Mouse (Mus musculus) ES-Bruce4 (cell line): Measurements from ENCODE around the gene Rmdn3. TPM values are rescaled to one million over a fixed set of nuclear protein-coding genes. Genes with fewer than 3 reads are reported as not detected.

Source experiments
- H3K27ac ChIP-seq: 2 replicates; pipeline ENCODE4 v1.5.1; 2012; ENCODE audit warnings: low read length, inconsistent platforms; ENCODE audit not compliant: insufficient read depth
- H3K27me3 ChIP-seq: 2 replicates; pipeline ENCODE4 v1.6.1; 2012; ENCODE audit warnings: mild to moderate bottlenecking, low read length, inconsistent platforms; ENCODE audit not compliant: control insufficient read depth, poor library complexity, insufficient read depth, severe bottlenecking
- H3K36me3 ChIP-seq: 2 replicates; pipeline ENCODE4 v1.6.1; 2012; ENCODE audit warnings: inconsistent platforms, mild to moderate bottlenecking, low read length, moderate library complexity; ENCODE audit not compliant: control insufficient read depth, poor library complexity, insufficient read depth, severe bottlenecking
- H3K4me1 ChIP-seq: one replicate; pipeline ENCODE4 v1.8.1; 2011; ENCODE audit warnings: low read length; ENCODE audit not compliant: control insufficient read depth, insufficient read depth
- H3K4me3 ChIP-seq: 2 replicates; pipeline ENCODE4 v1.5.1; 2011; ENCODE audit warnings: low read depth, mild to moderate bottlenecking, low read length
- H3K9ac ChIP-seq: 2 replicates; pipeline ENCODE4 v1.6.1; 2012; ENCODE audit warnings: low read depth, mild to moderate bottlenecking, inconsistent platforms; ENCODE audit not compliant: poor library complexity, severe bottlenecking
- H3K9me3 ChIP-seq: replicated peaks from 2 replicates; pipeline ENCODE4 v1.6.1; 2012; ENCODE audit warnings: mild to moderate bottlenecking, low read length, inconsistent platforms; ENCODE audit not compliant: control insufficient read depth, poor library complexity, insufficient read depth, severe bottlenecking
- CTCF ChIP-seq: IDR thresholded peaks from one replicate; pipeline ENCODE4 v1.8.1; 2011; ENCODE audit warnings: low read depth, low read length
- EP300 ChIP-seq: IDR thresholded peaks from 2 replicates; pipeline ENCODE4 v1.6.1; 2011; ENCODE audit warnings: low read depth, low read length; ENCODE audit not compliant: insufficient read depth
- POLR2A ChIP-seq: IDR thresholded peaks from one replicate; pipeline ENCODE4 v1.8.1; 2011; ENCODE audit warnings: low read length; ENCODE audit not compliant: insufficient read depth
- polyA plus RNA-seq: library from polyadenylated mRNA; stranded (reverse); fragments of >200 nt; gene quantifications from 2 replicates; pipeline ENCODE4 v1.2.4, GENCODE M21; 2011; ENCODE audit warnings: low read depth; ENCODE audit not compliant: missing spikeins, insufficient read depth, insufficient read length

Rmdn3 gene
- polyA plus RNA-seq, 1 experiment: 25.4 TPM

GRCm38 (mm10) chr2:119136346-119136898 lies 20.4 kb downstream of the Rmdn3 start:
- Histone ChIP-seq H3K36me3 (peaks cover 63% of the 10 kb centered on the region), H3K27ac (no peak overlapping the region), H3K27me3 (no peaks in the 10 kb centered on the region), H3K4me3 (no peak overlapping the region), H3K4me1 (no peaks in the 10 kb centered on the region), H3K9me3 (no peaks in the 10 kb centered on the region), H3K9ac (no peak overlapping the region)
- no peak for TF ChIP-seq POLR2A
- TF ChIP-seq EP300: no peak
- TF ChIP-seq CTCF: no peak

DNA sequence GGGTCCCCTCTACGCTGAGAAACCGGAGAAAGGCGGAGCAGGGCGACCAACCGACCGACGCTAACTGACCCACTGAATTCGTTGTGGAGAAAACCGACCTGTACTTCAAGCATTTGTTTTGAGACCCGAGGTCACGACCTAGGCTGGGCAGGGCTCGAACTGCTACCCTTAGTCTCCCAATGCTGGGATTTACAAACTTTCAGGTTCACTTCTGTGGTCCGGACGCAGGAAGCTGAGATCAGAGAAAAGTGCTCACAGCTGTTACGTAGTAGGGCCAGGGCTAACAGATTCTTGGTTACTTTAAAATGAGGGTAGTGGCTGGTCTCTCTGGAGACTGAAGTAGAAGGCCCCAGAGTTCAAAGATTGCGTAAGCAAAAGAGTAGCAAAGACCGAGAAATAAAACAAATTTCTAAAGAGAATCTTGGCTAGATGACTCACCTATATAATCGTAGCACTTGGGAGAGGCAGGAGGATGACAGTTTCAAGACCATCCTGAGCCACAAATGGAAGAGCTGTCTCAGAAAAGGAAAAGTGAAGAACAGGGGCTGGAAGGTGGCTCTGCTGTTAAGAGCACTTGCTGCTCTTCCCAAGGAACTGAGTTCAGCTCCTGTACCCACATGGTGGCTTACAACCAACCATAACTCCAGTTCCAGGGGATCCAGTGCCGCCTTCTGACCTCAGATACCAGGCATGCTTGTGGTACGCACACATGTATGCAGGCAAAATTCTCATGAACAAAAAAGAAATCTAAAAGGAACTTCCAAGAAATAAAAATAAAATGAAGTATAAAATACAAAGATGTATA lies 43.5 kb downstream of the Rmdn3 start:
- peak overlapping the region; percentile 43 for H3K27ac ChIP-seq
- H3K4me3 ChIP-seq: peak overlapping the region; percentile 97
- H3K9me3 ChIP-seq: no peaks in the 10 kb centered on the region
- peak overlapping the region; percentile 90 for H3K9ac ChIP-seq
- TF ChIP-seq CTCF (no peak), EP300 (no peak), POLR2A (no peak)
- H3K4me1 ChIP-seq: no peaks in the 10 kb centered on the region
- no peaks in the 10 kb centered on the region for H3K27me3 ChIP-seq
- peaks cover 22% of the 10 kb centered on the region for H3K36me3 ChIP-seq

- no peaks in the 10 kb centered on the region for H3K27me3 ChIP-seq
- H3K36me3 ChIP-seq: peaks cover 15% of the 10 kb centered on the region
- peak within 1 kb of the TSS; percentile 97 for H3K4me3 ChIP-seq
- H3K9ac ChIP-seq: peak within 1 kb of the TSS; percentile 90
- TF ChIP-seq CTCF (no peak), EP300 (no peak), POLR2A (peak; percentile 97)
- no peaks in the 10 kb centered on the region for H3K9me3 ChIP-seq
- H3K4me1 ChIP-seq: no peaks in the 10 kb centered on the region
- peak within 1 kb of the TSS; percentile 90 for H3K27ac ChIP-seq
These were observed 44.3 kb downstream of the Rmdn3 start, which contains the start of gene Rad51 for GRCm38 (mm10) chr2:119112438-119113112. TSS of gene Rad51 (plus strand) at chr2:119112793.

DNA sequence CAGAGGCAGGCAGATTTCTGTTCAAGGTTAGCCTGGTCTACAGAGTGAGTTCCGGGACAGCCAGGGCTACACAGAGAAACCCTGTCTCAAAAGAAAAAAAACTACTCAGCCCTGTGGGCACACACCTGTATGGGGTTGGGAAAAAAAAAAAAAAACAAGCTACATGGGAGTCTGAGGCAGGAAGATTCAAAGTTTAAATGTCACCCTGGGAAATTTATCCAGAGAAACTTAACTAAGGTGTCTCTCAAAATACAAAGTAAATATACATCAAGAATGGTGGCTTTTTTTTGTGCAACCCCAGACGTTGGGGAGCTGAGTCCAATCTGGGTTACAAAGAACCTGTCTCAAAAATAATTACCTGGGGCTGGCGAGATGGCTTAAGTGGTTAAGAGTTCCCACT lies 45.8 kb downstream of the Rmdn3 start:
- Histone ChIP-seq H3K27me3 (no peaks in the 10 kb centered on the region), H3K27ac (no peak overlapping the region), H3K9ac (no peak overlapping the region), H3K4me1 (no peaks in the 10 kb centered on the region), H3K4me3 (no peak overlapping the region), H3K36me3 (peaks cover 6% of the 10 kb centered on the region), H3K9me3 (no peaks in the 10 kb centered on the region)
- TF ChIP-seq POLR2A: no peak

GRCm38 (mm10) chr2:119108554-119108953 lies 48.3 kb downstream of the Rmdn3 start:
- Histone ChIP-seq H3K9me3 (no peaks in the 10 kb centered on the region), H3K4me1 (no peaks in the 10 kb centered on the region), H3K27me3 (no peaks in the 10 kb centered on the region), H3K9ac (no peak overlapping the region), H3K36me3 (peaks cover 6% of the 10 kb centered on the region), H3K27ac (no peak overlapping the region), H3K4me3 (no peak overlapping the region)
- TF ChIP-seq EP300 (no peak), CTCF (no peak), POLR2A (no peak)

- Histone ChIP-seq H3K4me1 (no peaks in the 10 kb centered on the region), H3K9me3 (no peaks in the 10 kb centered on the region), H3K36me3 (peaks cover 14% of the 10 kb centered on the region), H3K4me3 (no peak overlapping the region), H3K27me3 (no peaks in the 10 kb centered on the region), H3K9ac (no peak overlapping the region), H3K27ac (no peak overlapping the region)
- TF ChIP-seq CTCF: no peak
- TF ChIP-seq POLR2A: no peak
- TF ChIP-seq EP300: no peak
These were observed 50.3 kb downstream of the Rmdn3 start for GRCm38 (mm10) chr2:119106583-119106982.
